Comparison of ENCODE assay signal across 8 mouse cellular contexts in genomic region chr6:125030532-125030931, GRCm38 (mm10). TPM values are rescaled to one million over a fixed set of nuclear protein-coding genes. Genes with fewer than 3 reads are reported as not detected.
DNase-seq lines count a peak whose midpoint lies in the region; ATAC-seq lines count a peak whose summit lies in the region.
"Not testable (repeated sequence)": the region's sequence is repeated elsewhere in the genome, so short reads cannot be mapped to it uniquely, and the experiment has no call there.

No protein-coding gene starts in this region.

- DNase-seq in 416B (ENCODE audit: low read depth): peak; percentile 64
- DNase-seq in ZHBTc4 (ENCODE audit: low read depth, low spot score): peak; percentile 89
- peak; percentile 59 to 85 for DNase-seq in cerebellum, postnatal 14 days
- peak; percentile 30 for DNase-seq in gastrocnemius, adult 18-20 months (ENCODE audit: low spot score)
- DNase-seq in induced T-regulatory cell, adult 2 months (ENCODE audit: low read depth): peak; percentile 81
- DNase-seq in midbrain, embryonic 10.5 days (ENCODE audit: low spot score): peak; percentile 76
- DNase-seq in spleen, postnatal 14 days (ENCODE audit: low spot score in 2 of 2): peak; percentile 32 to 63

- peaks cover 85% of the 10 kb centered on the region for H3K36me3 ChIP-seq in limb, embryonic 12.5 days
- peaks cover 94% of the 10 kb centered on the region for H3K36me3 ChIP-seq in midbrain, embryonic 10.5 days

- whole genome bisulfite sequencing in limb, embryonic 12.5 days: 30% methylated on average over 6 of the region's 9 CpGs
- WGBS in midbrain, embryonic 10.5 days: 48% methylated on average over 9 of the region's 9 CpGs

- H3K4me1 ChIP-seq in limb, embryonic 12.5 days (replicated peaks); midbrain, embryonic 10.5 days: not testable (repeated sequence)

- not testable (repeated sequence) for H3K9me3 ChIP-seq in limb, embryonic 12.5 days; midbrain, embryonic 10.5 days (replicated peaks)

- not testable (repeated sequence) for H3K27me3 ChIP-seq in limb, embryonic 12.5 days; midbrain, embryonic 10.5 days (ENCODE audit: low read depth, poor library complexity, severe bottlenecking)

- H3K4me2 ChIP-seq in limb, embryonic 12.5 days: not testable (repeated sequence)

- not testable (repeated sequence) for H3K4me3 ChIP-seq in limb, embryonic 12.5 days (replicated peaks); midbrain, embryonic 10.5 days

- H3K27ac ChIP-seq in limb, embryonic 12.5 days; midbrain, embryonic 10.5 days (replicated peaks): not testable (repeated sequence)

- H3K9ac ChIP-seq in limb, embryonic 12.5 days (replicated peaks): not testable (repeated sequence)

- ATAC-seq in limb, embryonic 12.5 days (ENCODE audit: insufficient number of reproducible peaks, insufficient read depth, low FRiP score, low TSS enrichment, low read depth): 0 out of 2 replicates have a peak, but pooled peaks have one; percentile 40

RNA-seq across cellular contexts. Expression of gene Ing4, which starts 9.0 kb away (rescaled TPM):
- total RNA-seq in gastrocnemius, adult 18-20 months (2021): 10 to 100 TPM; 22.0 to 23.2 TPM
- 170 and 177 TPM in 2 replicates for polyA plus RNA-seq in limb, embryonic 12.5 days (2016; fragmentation: Nextera tagmentation; extraction: Ambion mirVana)
- polyA plus RNA-seq in midbrain, embryonic 10.5 days (2016; fragmentation: Nextera tagmentation; extraction: Ambion mirVana): 121 and 149 TPM in 2 replicates

RNA-seq across cellular contexts. Expression of gene Acrbp, which starts 19.0 kb away (rescaled TPM):
- 1 to 10 TPM; 2.0 to 2.4 TPM for total RNA-seq in gastrocnemius, adult 18-20 months (2021)
- polyA plus RNA-seq in limb, embryonic 12.5 days (2016; fragmentation: Nextera tagmentation; extraction: Ambion mirVana): 17.6 and 18.3 TPM in 2 replicates
- 10.1 and 14.2 TPM in 2 replicates for polyA plus RNA-seq in midbrain, embryonic 10.5 days (2016; fragmentation: Nextera tagmentation; extraction: Ambion mirVana)

RNA-seq across cellular contexts. Expression of gene Zfp384, which starts 21.6 kb away (rescaled TPM):
- total RNA-seq in gastrocnemius, adult 18-20 months (2021): 10 to 100 TPM; 22.4 to 24.0 TPM
- polyA plus RNA-seq in limb, embryonic 12.5 days (2016; fragmentation: Nextera tagmentation; extraction: Ambion mirVana): 18.5 and 24.7 TPM in 2 replicates
- polyA plus RNA-seq in midbrain, embryonic 10.5 days (2016; fragmentation: Nextera tagmentation; extraction: Ambion mirVana): 9.3 and 9.5 TPM in 2 replicates

RNA-seq across cellular contexts. Expression of gene Pianp, which starts 34.0 kb away (rescaled TPM):
- under 1 TPM; 0.75 to 0.93 TPM for total RNA-seq in gastrocnemius, adult 18-20 months (2021)
- 5.0 and 5.8 TPM in 2 replicates for polyA plus RNA-seq in limb, embryonic 12.5 days (2016; fragmentation: Nextera tagmentation; extraction: Ambion mirVana)
- polyA plus RNA-seq in midbrain, embryonic 10.5 days (2016; fragmentation: Nextera tagmentation; extraction: Ambion mirVana): 0.81 and 2.1 TPM in 2 replicates

RNA-seq across cellular contexts. Expression of gene Lpar5, which starts 37.2 kb away (rescaled TPM):
- not detected for total RNA-seq in gastrocnemius, adult 18-20 months (2021)
- polyA plus RNA-seq in limb, embryonic 12.5 days (2016; fragmentation: Nextera tagmentation; extraction: Ambion mirVana): 0.18 and 0.20 TPM in 2 replicates
- polyA plus RNA-seq in midbrain, embryonic 10.5 days (2016; fragmentation: Nextera tagmentation; extraction: Ambion mirVana): 0.16 and 0.19 TPM in 2 replicates

Comparison
In these comparisons a context has a peak if more than half of its experiments do, and no peak if none do; other contexts are left out.
1. DNase-seq: peak in every context shown above with its lines; median percentile 89 in ZHBTc4; 81 in induced T-regulatory cell, adult 2 months; 76 in midbrain, embryonic 10.5 days; 72 in cerebellum, postnatal 14 days; 64 in 416B; 48 in spleen, postnatal 14 days; 30 in gastrocnemius, adult 18-20 months.